Mouse (Mus musculus) embryonic facial prominence, embryonic 12.5 days (tissue): ENCODE measurements around the gene Helb. TPM values are rescaled to one million over a fixed set of nuclear protein-coding genes. Genes with fewer than 3 reads are reported as not detected.
A peak's percentile ranks its signal among the peaks of the same experiment; 100 is the strongest.
"Not testable (repeated sequence)": the region's sequence is repeated elsewhere in the genome, so short reads cannot be mapped to it uniquely, and the experiment has no call there.

Experiments
- ATAC-seq: fragments of 200-750 bp; cut with Nextera tagmentation; 2 replicates; pipeline ENCODE4 v1.8.0; 2017; ENCODE audit not compliant: insufficient number of reproducible peaks, insufficient read depth, low FRiP score, low TSS enrichment
- H3K27ac ChIP-seq: fragments of 300-500 bp; sonication (generic); 2 replicates; pipeline ENCODE4 v1.5.1; 2016; ENCODE audit warnings: mild to moderate bottlenecking
- H3K27me3 ChIP-seq: fragments of 300-500 bp; sonication (generic); 2 replicates; pipeline ENCODE4 v1.6.1; 2016; ENCODE audit warnings: mild to moderate bottlenecking, moderate library complexity
- H3K36me3 ChIP-seq: fragments of 300-500 bp; sonication (generic); 2 replicates; pipeline ENCODE4 v1.6.1; 2016; ENCODE audit warnings: mild to moderate bottlenecking
- H3K4me1 ChIP-seq: fragments of 300-500 bp; sonication (generic); 2 replicates; pipeline ENCODE4 v1.6.1; 2016
- H3K4me2 ChIP-seq: fragments of 300-500 bp; sonication (generic); replicated peaks from 2 replicates; pipeline ENCODE4 v1.6.1; 2016; ENCODE audit warnings: mild to moderate bottlenecking, moderate library complexity
- H3K4me3 ChIP-seq: fragments of 300-500 bp; sonication (generic); 2 replicates; pipeline ENCODE4 v1.5.1; 2016; ENCODE audit warnings: mild to moderate bottlenecking
- H3K9ac ChIP-seq: fragments of 300-500 bp; sonication (generic); 2 replicates; pipeline ENCODE4 v1.6.1; 2016; ENCODE audit warnings: mild to moderate bottlenecking, moderate library complexity
- H3K9me3 ChIP-seq: fragments of 300-500 bp; sonication (generic); 2 replicates; pipeline ENCODE4 v1.6.1; 2016; ENCODE audit warnings: mild to moderate bottlenecking, moderate library complexity
- WGBS: fragments of 180-500 bp; shearing (Covaris S2); methylation state at CpG from one replicate; pipeline ENCODE4 v1.1.7; 2016; 5-methylcytosine and 5-hydroxymethylcytosine counted together
- polyA plus RNA-seq: library from polyadenylated mRNA; unstranded; fragments of >200 nt; fragmentation: Nextera tagmentation; extraction: Ambion mirVana; gene quantifications from 2 replicates; pipeline ENCODE4 v1.2.1, GENCODE M21; 2016

The Helb gene
- polyA plus RNA-seq, 1 experiment from 2014 or later: 7.9 TPM

- ATAC-seq: no peak
- no peak overlapping the region for H3K9ac ChIP-seq
- no peaks in the 10 kb centered on the region for H3K36me3 ChIP-seq
- H3K27ac ChIP-seq: no peak overlapping the region
- H3K4me1 ChIP-seq: no peaks in the 10 kb centered on the region
- no peak overlapping the region for H3K4me2 ChIP-seq
- WGBS: 51% methylated on average over 7 of the region's 7 CpGs
- H3K4me3 ChIP-seq: no peak overlapping the region
- H3K27me3 ChIP-seq: no peaks in the 10 kb centered on the region
- H3K9me3 ChIP-seq: no peaks in the 10 kb centered on the region
These were observed 12.1 kb upstream of the Helb start for GRCm38 (mm10) chr10:120124801-120125464.

DNA sequence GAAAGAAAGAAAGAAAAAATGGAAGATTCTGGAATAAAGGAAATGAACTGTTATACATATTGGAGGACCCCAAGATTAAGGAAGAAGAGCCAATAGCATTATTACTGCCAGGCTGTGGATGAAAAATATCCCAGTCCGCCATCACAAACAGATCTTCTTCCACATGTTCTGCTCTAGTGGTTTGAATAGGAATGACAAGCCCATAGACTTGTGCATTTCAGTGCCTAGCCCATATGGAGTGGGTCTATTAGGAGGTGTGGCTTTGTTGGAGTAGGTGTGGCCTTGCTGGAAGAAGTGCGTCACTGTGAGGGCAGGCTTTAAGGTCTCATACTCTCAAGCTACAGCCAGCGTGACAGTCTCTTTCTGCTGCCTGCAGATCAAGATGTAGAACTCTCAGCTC lies 10.9 kb upstream of the Helb start:
- Histone ChIP-seq H3K4me2 (no peak overlapping the region), H3K4me1 (no peaks in the 10 kb centered on the region), H3K27me3 (no peaks in the 10 kb centered on the region), H3K27ac (no peak overlapping the region), H3K9ac (no peak overlapping the region), H3K4me3 (no peak overlapping the region), H3K36me3 (no peaks in the 10 kb centered on the region), H3K9me3 (no peaks in the 10 kb centered on the region)
- 85% methylated on average over 3 of the region's 3 CpGs for WGBS
- no peak for ATAC-seq

GRCm38 (mm10) chr10:120115249-120115648 lies 2.5 kb upstream of the Helb start:
- no peak overlapping the region for H3K27ac ChIP-seq
- H3K9ac ChIP-seq: no peak overlapping the region
- H3K4me2 ChIP-seq: no peak overlapping the region
- WGBS: 95% methylated on average over 1 of the region's 1 CpGs
- H3K9me3 ChIP-seq: no peaks in the 10 kb centered on the region
- H3K36me3 ChIP-seq: no peaks in the 10 kb centered on the region
- 0 out of 2 replicates have a peak, but pooled peaks cover 4% of the 10 kb centered on the region for H3K4me1 ChIP-seq
- H3K27me3 ChIP-seq: no peaks in the 10 kb centered on the region
- no peak for ATAC-seq
- no peak overlapping the region for H3K4me3 ChIP-seq

DNA sequence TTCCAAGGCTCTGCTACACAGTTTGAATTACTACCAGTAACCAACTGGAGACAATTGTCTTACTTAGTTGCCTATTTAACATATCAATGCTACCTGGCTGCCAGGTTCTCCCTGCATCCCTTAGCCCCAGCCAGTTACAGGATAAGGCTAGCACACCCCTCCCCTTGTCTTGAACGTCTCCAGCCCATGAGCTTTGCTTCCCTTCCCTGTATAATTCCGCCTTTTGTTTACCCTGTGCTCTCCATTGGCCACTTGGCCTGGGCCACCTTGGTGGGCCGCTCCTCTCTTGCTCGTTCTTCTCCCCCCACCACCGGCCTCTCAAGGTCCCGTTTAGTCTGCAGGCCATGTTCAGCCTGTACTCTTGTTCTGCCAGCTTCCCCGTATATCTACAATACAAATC lies 1.7 kb upstream of the Helb start:
- H3K4me2 ChIP-seq: no peak overlapping the region
- no peaks in the 10 kb centered on the region for H3K36me3 ChIP-seq
- ATAC-seq: no peak
- 37% methylated on average over 7 of the region's 7 CpGs for whole genome bisulfite sequencing
- H3K9ac ChIP-seq: no peak overlapping the region
- H3K27ac ChIP-seq: no peak overlapping the region
- H3K9me3 ChIP-seq: no peaks in the 10 kb centered on the region
- H3K4me1 ChIP-seq: 0 out of 2 replicates have a peak, but pooled peaks cover 4% of the 10 kb centered on the region
- no peak overlapping the region for H3K4me3 ChIP-seq
- no peaks in the 10 kb centered on the region for H3K27me3 ChIP-seq

DNA sequence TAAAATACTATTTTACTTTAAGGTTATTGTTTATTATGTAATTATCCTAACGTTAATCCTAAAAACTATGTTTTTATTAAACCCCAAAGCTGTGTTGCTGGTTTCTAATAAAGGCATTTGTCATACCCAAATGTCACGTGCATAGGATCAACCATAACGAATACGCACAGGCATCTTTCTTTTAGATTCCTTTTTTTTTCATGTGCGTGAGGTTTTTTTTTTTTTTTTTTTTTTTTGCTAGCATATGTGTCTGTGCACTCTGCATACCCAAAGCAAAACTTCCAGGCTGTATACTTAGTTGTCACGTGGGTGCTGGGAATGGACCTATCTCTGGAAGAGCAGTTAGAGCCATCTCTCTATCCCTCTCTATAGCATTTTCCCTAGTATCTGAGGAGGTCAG lies 1.2 kb upstream of the Helb start:
- no peak for ATAC-seq

DNA sequence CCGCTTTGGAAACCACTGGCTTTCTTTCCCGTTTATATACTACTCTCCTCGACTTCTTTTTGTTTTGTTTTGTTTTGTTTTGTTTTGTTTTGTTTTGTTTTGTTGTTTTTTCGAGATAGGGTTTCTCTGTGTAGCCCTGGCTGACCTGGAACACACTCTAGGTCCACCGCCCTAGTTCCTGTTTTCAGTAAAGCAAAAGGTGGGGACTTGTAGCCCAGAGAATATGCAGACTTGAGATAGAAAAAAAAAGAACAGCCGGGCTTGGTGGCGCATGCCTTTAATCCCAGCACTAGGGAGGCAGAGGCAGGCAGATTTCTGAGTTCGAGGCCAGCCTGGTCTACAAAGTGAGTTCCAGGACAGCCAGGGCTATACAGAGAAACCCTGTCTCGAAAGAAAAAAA lies 695 bp upstream of the Helb start:
- 73% methylated on average over 9 of the region's 9 CpGs for WGBS
- not testable (repeated sequence) for H3K4me1 ChIP-seq, H3K9me3 ChIP-seq, H3K36me3 ChIP-seq, H3K27me3 ChIP-seq, H3K27ac ChIP-seq, ATAC-seq, H3K9ac ChIP-seq
- Histone ChIP-seq H3K4me2 (peak overlapping the region; percentile 69), H3K4me3 (peak overlapping the region; percentile 72)

More for the DNA sequence above, 1.2 kb upstream of the Helb start:
- Histone ChIP-seq H3K4me2 (no peak overlapping the region), H3K4me1 (0 out of 2 replicates have a peak, but pooled peaks cover 4% of the 10 kb centered on the region), H3K36me3 (no peaks in the 10 kb centered on the region), H3K27ac (no peak overlapping the region), H3K9ac (no peak overlapping the region), H3K27me3 (no peaks in the 10 kb centered on the region), H3K9me3 (no peaks in the 10 kb centered on the region), H3K4me3 (no peak overlapping the region)
- WGBS: 71% methylated on average over 6 of the region's 6 CpGs

DNA sequence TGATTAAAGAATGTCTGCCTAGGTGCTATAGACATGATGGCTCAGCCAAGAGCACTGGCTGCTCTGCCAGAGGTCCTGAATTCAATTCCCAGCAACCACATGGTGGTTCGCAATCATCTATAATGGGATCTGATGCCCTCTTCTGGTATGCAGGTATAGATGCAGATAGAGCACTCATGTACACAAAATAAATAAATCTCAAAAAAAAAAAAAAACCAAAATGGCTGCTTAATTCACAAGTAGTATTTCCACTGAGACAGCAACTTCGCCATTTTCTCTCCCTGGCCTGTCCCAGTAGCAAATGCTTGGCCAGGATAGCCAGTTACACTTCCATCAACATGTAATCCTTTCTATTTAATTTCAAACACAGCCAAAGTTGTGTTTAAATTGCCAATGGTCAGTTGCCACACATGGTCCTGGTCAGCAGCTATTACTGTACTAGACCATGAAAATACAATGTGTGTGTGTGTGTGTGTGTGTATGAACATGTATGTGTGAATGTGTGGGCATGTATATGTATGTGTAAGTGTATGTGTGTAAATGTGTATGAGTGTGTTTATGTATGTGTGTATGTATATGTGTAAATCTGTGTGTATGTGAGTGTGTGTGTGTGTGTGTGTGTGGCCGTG lies 982 bp downstream of the Helb start:
- H3K9ac ChIP-seq: peak overlapping the region; percentile 63
- H3K4me3 ChIP-seq: peak overlapping the region; percentile 72
- H3K4me1 ChIP-seq: 0 out of 2 replicates have a peak, but pooled peaks cover 4% of the 10 kb centered on the region
- no peak for ATAC-seq
- H3K27ac ChIP-seq: no peak overlapping the region
- WGBS: 81% methylated on average over 3 of the region's 3 CpGs
- H3K27me3 ChIP-seq: no peaks in the 10 kb centered on the region
- peak overlapping the region; percentile 69 for H3K4me2 ChIP-seq
- H3K9me3 ChIP-seq: no peaks in the 10 kb centered on the region
- no peaks in the 10 kb centered on the region for H3K36me3 ChIP-seq

DNA sequence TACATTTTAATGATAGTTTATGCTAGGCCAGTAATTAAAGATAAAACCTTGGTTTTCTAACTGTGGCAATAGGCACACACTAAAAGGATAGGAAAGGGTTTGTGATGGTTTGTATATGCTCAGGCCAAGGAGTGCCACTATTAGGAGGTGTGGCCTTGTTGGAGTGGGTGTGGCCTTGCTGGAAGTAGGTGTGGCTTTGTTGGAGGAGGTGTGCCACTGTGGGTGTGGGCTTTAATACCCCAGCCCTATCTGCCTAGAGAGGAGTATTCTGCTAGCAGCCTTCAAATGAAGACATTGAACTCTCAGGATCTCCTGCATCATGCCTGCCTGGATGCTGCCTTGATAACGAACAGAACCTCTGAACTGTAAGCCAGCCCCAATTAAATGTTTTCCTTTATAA lies 12.0 kb downstream of the Helb start:
- Histone ChIP-seq H3K27me3 (no peaks in the 10 kb centered on the region), H3K27ac (no peak overlapping the region), H3K9me3 (no peaks in the 10 kb centered on the region), H3K4me2 (no peak overlapping the region), H3K4me3 (no peak overlapping the region), H3K9ac (no peak overlapping the region), H3K36me3 (peaks cover 38% of the 10 kb centered on the region; the same call in 1 of the 2 replicates), H3K4me1 (no peaks in the 10 kb centered on the region)
- no peak for ATAC-seq
- WGBS: 94% methylated on average over 1 of the region's 1 CpGs

DNA sequence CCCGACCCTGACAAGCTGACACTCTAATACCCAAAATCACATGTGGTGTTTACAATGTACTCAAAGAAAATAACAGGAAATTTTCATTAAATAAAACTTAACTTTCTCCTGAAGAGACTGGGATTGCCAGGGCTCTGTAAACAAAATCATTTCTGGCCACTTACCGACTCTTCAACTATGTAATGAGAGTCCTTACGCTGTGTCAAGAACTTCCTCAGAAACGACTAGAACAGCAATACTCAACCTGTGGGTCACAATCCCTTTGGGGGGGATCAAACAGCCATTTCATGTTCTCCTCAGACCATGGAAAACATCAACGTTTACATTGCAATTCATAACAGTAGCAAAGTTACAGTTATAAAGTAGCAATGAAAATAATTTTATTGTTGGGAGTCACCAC lies 15.2 kb downstream of the Helb start:
- H3K4me3 ChIP-seq: no peak overlapping the region
- no peak for ATAC-seq
- H3K27ac ChIP-seq: no peak overlapping the region
- no peak overlapping the region for H3K4me2 ChIP-seq
- no peaks in the 10 kb centered on the region for H3K27me3 ChIP-seq
- 87% methylated on average over 5 of the region's 5 CpGs for WGBS
- peaks cover 35% of the 10 kb centered on the region for H3K36me3 ChIP-seq
- H3K9ac ChIP-seq: no peak overlapping the region
- no peaks in the 10 kb centered on the region for H3K4me1 ChIP-seq
- no peaks in the 10 kb centered on the region for H3K9me3 ChIP-seq

GRCm38 (mm10) chr10:120095716-120096115 lies 17.1 kb downstream of the Helb start:
- Histone ChIP-seq H3K4me2 (no peak overlapping the region), H3K4me1 (no peaks in the 10 kb centered on the region), H3K9ac (no peak overlapping the region), H3K27ac (no peak overlapping the region), H3K4me3 (no peak overlapping the region), H3K36me3 (peaks cover 38% of the 10 kb centered on the region), H3K27me3 (no peaks in the 10 kb centered on the region), H3K9me3 (no peaks in the 10 kb centered on the region)
- ATAC-seq: no peak
- 93% methylated on average over 5 of the region's 5 CpGs for WGBS

GRCm38 (mm10) chr10:120095136-120095535 lies 17.7 kb downstream of the Helb start:
- 80% methylated on average over 9 of the region's 9 CpGs for WGBS
- Histone ChIP-seq H3K36me3 (peaks cover 38% of the 10 kb centered on the region), H3K9me3 (no peaks in the 10 kb centered on the region), H3K4me2 (no peak overlapping the region), H3K4me3 (no peak overlapping the region), H3K27me3 (no peaks in the 10 kb centered on the region), H3K27ac (no peak overlapping the region), H3K4me1 (no peaks in the 10 kb centered on the region), H3K9ac (no peak overlapping the region)
- no peak for ATAC-seq

- H3K4me3 ChIP-seq: no peak overlapping the region
- H3K9ac ChIP-seq: no peak overlapping the region
- no peak for ATAC-seq
- H3K27ac ChIP-seq: no peak overlapping the region
- H3K36me3 ChIP-seq: peaks cover 43% of the 10 kb centered on the region
- H3K9me3 ChIP-seq: no peaks in the 10 kb centered on the region
- no peak overlapping the region for H3K4me2 ChIP-seq
- no peaks in the 10 kb centered on the region for H3K4me1 ChIP-seq
- H3K27me3 ChIP-seq: no peaks in the 10 kb centered on the region
- WGBS: 88% methylated on average over 12 of the region's 12 CpGs
These were observed 20.2 kb downstream of the Helb start for GRCm38 (mm10) chr10:120092548-120092947.
